Mouse (Mus musculus) small intestine, adult 2 months (tissue): ENCODE measurements at regions not wholly inside any gene's neighbourhood (a gene's known extent, or its start where the extent isn't known, plus 50 kb on each side); places are given as distances from the start of the nearest gene placed in this dataset.

Experiments
- H3K27ac ChIP-seq: fragments of 200-500 bp; 2 replicates; pipeline ENCODE4 v1.5.1; 2012; ENCODE audit warnings: low read depth, low read length, control low read depth, inconsistent platforms; ENCODE audit not compliant: insufficient read depth
- H3K27me3 ChIP-seq: fragments of 200-500 bp; 2 replicates; pipeline ENCODE4 v1.6.1; 2012; ENCODE audit warnings: mild to moderate bottlenecking, moderate library complexity, low read length, inconsistent platforms; ENCODE audit not compliant: control insufficient read depth, insufficient read depth
- H3K36me3 ChIP-seq: fragments of 200-500 bp; 2 replicates; pipeline ENCODE4 v1.6.1; 2012; ENCODE audit warnings: mild to moderate bottlenecking, low read length, control low read depth, inconsistent platforms; ENCODE audit not compliant: control insufficient read depth, insufficient read depth
- H3K4me1 ChIP-seq: fragments of 200-500 bp; 2 replicates; pipeline ENCODE4 v1.6.1; 2012; ENCODE audit warnings: low read length, inconsistent platforms, mixed read lengths; ENCODE audit not compliant: control insufficient read depth, insufficient read depth, insufficient read length
- H3K4me3 ChIP-seq: fragments of 200-500 bp; 2 replicates; pipeline ENCODE4 v1.5.1; 2012; ENCODE audit warnings: low read depth, mild to moderate bottlenecking, control low read depth, inconsistent platforms, low read length, moderate library complexity
- CTCF ChIP-seq: fragments of 200-500 bp; IDR thresholded peaks from 2 replicates; pipeline ENCODE4 v1.5.1; 2012; ENCODE audit warnings: low read depth, mild to moderate bottlenecking, control low read depth, inconsistent platforms, low read length, moderate library complexity, mixed read lengths; ENCODE audit not compliant: insufficient replicate concordance, insufficient read length; ENCODE audit errors: extremely low read depth
- POLR2A ChIP-seq: fragments of 200-500 bp; IDR thresholded peaks from 2 replicates; pipeline ENCODE4 v1.6.1; 2012; ENCODE audit warnings: low read depth, mild to moderate bottlenecking, control low read depth, inconsistent platforms, low read length, moderate library complexity
- WGBS: fragments of 180-500 bp; shearing (Covaris S2); methylation state at CpG from one replicate; pipeline ENCODE4 v1.1.7; 2018; 5-methylcytosine and 5-hydroxymethylcytosine counted together

DNA sequence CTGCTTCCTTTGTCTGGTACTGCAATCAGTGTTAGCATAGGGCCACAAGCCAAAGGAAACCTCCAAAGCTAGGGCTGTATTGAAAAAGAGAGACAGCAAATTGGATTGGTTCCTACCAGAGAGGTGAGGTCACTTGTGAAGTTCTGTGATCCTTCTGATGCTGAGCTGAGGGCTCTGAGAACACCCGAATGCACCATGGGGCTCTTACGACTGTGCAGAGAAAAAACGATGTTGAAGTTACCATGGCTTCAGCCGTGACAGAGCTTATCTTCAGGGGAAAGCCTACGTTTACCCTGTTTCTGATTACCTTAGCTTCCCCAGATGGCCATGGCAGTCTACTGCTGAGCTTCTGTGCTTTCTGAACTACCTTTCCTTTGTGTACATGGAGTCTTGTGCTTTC is 53.9 kb upstream of the Fmo9 start:
- Histone ChIP-seq H3K27me3 (no peaks in the 10 kb centered on the region), H3K4me1 (no peaks in the 10 kb centered on the region), H3K4me3 (no peak overlapping the region), H3K36me3 (no peaks in the 10 kb centered on the region), H3K27ac (no peak overlapping the region)
- WGBS, result 43% methylated on average over 5 of the region's 5 CpGs
- no peak for TF ChIP-seq POLR2A
- TF ChIP-seq CTCF, result no peak

DNA sequence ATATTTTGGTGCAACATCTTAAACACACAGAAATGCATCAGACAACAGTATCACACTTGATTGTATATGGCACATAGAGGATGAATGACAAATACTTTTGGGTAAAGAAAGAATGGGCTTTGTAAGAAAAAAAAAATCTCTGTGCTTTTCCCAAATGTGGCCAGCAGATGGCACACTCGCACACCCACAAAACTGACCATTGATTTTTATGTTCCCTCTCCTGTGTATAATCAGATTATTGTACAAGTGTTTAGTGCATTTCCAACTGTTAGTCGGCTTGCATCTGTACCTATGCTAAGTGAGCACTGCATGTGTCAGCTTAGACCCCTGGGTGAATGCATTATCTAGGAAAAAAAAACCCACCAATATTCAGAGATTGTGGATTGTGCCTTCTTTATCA is 56.4 kb upstream of the Fmo9 start:
- 2% methylated on average over 2 of the region's 2 CpGs for WGBS
- H3K4me1 ChIP-seq, result no peaks in the 10 kb centered on the region
- H3K27ac ChIP-seq, result no peak overlapping the region
- H3K4me3 ChIP-seq, result no peak overlapping the region
- H3K36me3 ChIP-seq, result no peaks in the 10 kb centered on the region
- no peaks in the 10 kb centered on the region for H3K27me3 ChIP-seq
- TF ChIP-seq CTCF (no peak; the same call in 1 of the 2 replicates), POLR2A (no peak)

DNA sequence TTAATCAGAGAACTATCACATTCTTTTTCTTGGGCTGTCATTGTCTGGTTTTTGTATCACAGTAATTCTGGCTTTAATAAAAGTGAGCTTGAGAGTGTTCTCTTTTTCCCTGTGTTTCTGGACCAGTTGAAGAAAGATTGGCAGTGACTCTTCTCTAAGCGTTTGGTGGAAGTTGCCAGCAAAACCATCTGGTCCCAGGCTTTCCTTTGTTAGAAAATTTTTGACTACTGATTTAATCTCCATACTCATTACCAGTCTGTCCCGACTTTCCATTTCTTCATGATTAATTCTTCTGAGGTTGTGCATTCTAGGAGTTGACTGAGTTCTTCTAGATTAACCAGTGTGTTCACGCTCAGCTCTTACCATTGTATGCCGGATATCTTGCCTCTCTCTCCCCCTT is 68.6 kb upstream of the Fmo9 start:
- Histone ChIP-seq H3K4me3 (no peak overlapping the region), H3K27me3 (no peaks in the 10 kb centered on the region), H3K4me1 (no peaks in the 10 kb centered on the region), H3K27ac (no peak overlapping the region), H3K36me3 (no peaks in the 10 kb centered on the region)
- WGBS, result 71% methylated on average over 4 of the region's 4 CpGs
- no peak for TF ChIP-seq CTCF
- TF ChIP-seq POLR2A, result no peak

DNA sequence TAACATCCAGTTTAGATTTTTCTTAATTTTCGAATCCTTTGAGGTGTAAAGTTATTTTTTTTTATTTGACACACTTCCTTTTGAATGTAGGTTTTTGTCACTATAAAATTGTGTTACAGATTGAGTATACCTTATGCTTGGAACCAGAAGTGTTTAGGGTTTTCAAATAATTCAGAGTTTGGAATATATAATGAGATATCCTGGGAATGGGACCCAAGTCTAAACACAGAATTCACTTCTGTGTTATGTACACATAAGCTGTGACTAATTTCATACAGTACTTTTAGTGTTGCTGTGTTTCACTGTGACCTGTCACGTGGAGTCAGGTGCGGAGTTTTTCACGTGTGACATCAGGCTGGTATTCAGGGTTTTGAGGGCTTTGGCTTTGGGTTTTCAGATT is 69.1 kb upstream of the Fmo9 start:
- 79% methylated on average over 4 of the region's 4 CpGs for WGBS
- no peaks in the 10 kb centered on the region for H3K27me3 ChIP-seq
- no peaks in the 10 kb centered on the region for H3K4me1 ChIP-seq
- no peak overlapping the region for H3K4me3 ChIP-seq
- H3K27ac ChIP-seq, result no peak overlapping the region
- TF ChIP-seq CTCF (no peak), POLR2A (no peak)
- no peaks in the 10 kb centered on the region for H3K36me3 ChIP-seq

DNA sequence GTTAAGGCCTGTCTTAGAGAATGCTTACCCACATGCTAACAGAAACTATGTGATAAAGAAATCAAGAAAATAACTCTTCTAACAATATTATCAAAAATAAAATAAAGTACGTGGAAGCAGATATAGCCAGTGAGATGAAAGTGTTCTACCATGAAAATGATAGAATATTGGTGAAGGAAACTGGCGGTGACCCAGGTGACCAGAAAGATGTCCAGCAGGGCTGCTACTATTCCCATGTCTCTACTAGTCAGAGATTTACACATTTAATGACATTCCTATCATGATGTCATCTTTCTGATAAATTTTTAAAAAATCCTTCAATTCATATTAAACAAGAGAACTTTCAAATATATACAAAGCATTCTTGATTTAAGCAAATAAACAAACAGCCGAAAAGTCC is 69.8 kb upstream of the Fmo9 start:
- TF ChIP-seq POLR2A (no peak), CTCF (no peak)
- Histone ChIP-seq H3K27ac (no peak overlapping the region), H3K4me3 (no peak overlapping the region), H3K4me1 (no peaks in the 10 kb centered on the region), H3K36me3 (no peaks in the 10 kb centered on the region), H3K27me3 (no peaks in the 10 kb centered on the region)
- WGBS, result 86% methylated on average over 3 of the region's 3 CpGs

DNA sequence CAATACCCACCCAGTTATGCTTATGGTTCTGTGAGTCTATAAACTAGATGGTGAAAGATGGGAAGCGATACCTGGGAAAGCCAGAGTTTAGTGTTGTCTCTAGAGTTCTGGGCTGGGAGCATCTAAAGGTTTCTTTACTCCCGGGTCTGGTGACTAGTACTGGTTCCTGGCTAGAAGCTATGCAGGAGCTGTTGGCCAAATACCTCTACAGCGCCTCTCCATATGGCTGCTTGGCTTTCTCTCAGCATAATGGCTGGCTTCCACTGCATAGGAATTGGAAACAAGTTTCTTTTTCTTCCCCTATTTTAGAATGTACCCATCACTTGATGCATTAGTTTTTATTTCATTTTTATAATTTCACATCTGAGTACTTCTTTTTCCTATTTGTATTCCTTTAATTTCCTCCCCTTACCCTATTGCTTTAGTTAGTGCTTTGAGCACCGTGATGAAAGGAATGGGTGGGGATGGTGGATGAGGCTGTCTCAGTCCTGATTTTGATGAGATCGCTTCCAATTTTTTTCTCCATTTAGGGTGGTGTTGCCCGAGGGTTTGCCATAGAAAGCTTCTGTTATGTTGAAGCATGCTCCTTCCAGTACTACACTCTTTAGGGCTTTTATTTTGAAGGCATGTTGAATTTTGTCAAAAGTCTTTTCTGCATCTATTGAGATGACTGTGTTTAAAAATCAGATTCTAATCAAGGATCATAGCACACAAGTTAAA is 71.5 kb upstream of the Fmo9 start:
- no peaks in the 10 kb centered on the region for H3K27me3 ChIP-seq
- no peak overlapping the region for H3K4me3 ChIP-seq
- TF ChIP-seq CTCF (no peak), POLR2A (no peak)
- H3K27ac ChIP-seq, result no peak overlapping the region
- H3K36me3 ChIP-seq, result no peaks in the 10 kb centered on the region
- H3K4me1 ChIP-seq, result no peaks in the 10 kb centered on the region
- 82% methylated on average over 6 of the region's 6 CpGs for WGBS

DNA sequence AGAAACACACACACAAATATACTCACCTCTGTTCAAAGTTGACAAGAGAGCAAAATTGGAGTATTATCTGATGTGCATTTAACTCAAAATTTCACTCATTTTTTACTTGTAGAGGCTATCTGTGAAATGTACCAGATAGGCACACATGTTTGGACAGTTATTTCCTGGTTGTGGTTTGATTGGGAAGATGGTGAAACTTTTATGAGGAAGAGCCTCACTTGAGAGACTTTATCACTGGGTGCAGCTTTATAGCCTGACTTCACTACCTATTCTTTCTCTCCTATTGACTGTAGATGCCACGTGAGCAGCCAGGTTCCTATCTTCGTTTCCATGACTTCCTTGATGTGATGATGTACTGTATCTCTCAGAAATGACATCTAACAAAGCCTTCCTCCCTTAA is 77.3 kb upstream of the Fmo9 start:
- Histone ChIP-seq H3K36me3 (no peaks in the 10 kb centered on the region), H3K4me3 (no peak overlapping the region), H3K27me3 (no peaks in the 10 kb centered on the region), H3K4me1 (no peaks in the 10 kb centered on the region), H3K27ac (no peak overlapping the region)
- 59% methylated on average over 2 of the region's 2 CpGs for WGBS
- TF ChIP-seq POLR2A, result no peak
- TF ChIP-seq CTCF, result no peak
